Mouse (Mus musculus) cerebellum, postnatal 4 days (tissue): ENCODE measurements around the gene Isl1.

Experiments
- DNase-seq, 2 experiments: peaks; one replicate each; pipeline ENCODE4 v3.0.0; 2022; ENCODE audit warnings: low spot score in 2 of 2, mixed read lengths in 1 of 2

Gene Isl1

GRCm38 (mm10) chr13:116309584-116310462 is at the start of gene Isl1:
Gene Isl1 (minus strand): TSS chr13:116309689.
- no peak for DNase-seq

GRCm38 (mm10) chr13:116335763-116336162 is 26.3 kb upstream of the Isl1 start:
- DNase-seq = no peak

GRCm38 (mm10) chr13:116313636-116314530 is 4.4 kb upstream of the Isl1 start:
- DNase-seq = no peak

GRCm38 (mm10) chr13:116311871-116312720 is 2.6 kb upstream of the Isl1 start:
- DNase-seq = no peak

- no peak for DNase-seq
Measured at GRCm38 (mm10) chr13:116311011-116311410, 1.5 kb upstream of the Isl1 start.

- no peak for DNase-seq
Measured at GRCm38 (mm10) chr13:116310463-116310765, 925 bp upstream of the Isl1 start.

GRCm38 (mm10) chr13:116308933-116309583 is 431 bp downstream of the Isl1 start:
- DNase-seq = no peak

- DNase-seq = no peak
Measured at GRCm38 (mm10) chr13:116308121-116308932, 1.2 kb downstream of the Isl1 start.

- DNase-seq = no peak
Measured at GRCm38 (mm10) chr13:116306591-116306990, 2.9 kb downstream of the Isl1 start.

- DNase-seq = no peak
Measured at GRCm38 (mm10) chr13:116305721-116306120, 3.8 kb downstream of the Isl1 start.

- no peak for DNase-seq
Measured at GRCm38 (mm10) chr13:116304713-116305470, 4.6 kb downstream of the Isl1 start.

- DNase-seq = no peak
Measured at GRCm38 (mm10) chr13:116303766-116304165, 5.7 kb downstream of the Isl1 start.

- DNase-seq = no peak
Measured at GRCm38 (mm10) chr13:116302861-116303260, 6.6 kb downstream of the Isl1 start.

- DNase-seq = no peak
Measured at GRCm38 (mm10) chr13:116301706-116302105, 7.8 kb downstream of the Isl1 start.

- DNase-seq = no peak
Measured at GRCm38 (mm10) chr13:116299241-116299640, 10.2 kb downstream of the Isl1 start.

- DNase-seq = no peak
Measured at GRCm38 (mm10) chr13:116298641-116299170, 10.8 kb downstream of the Isl1 start.

GRCm38 (mm10) chr13:116298001-116298400 is 11.5 kb downstream of the Isl1 start:
- no peak for DNase-seq

- no peak for DNase-seq
Measured at GRCm38 (mm10) chr13:116297048-116297811, 12.3 kb downstream of the Isl1 start.

GRCm38 (mm10) chr13:116295401-116295800 is 14.1 kb downstream of the Isl1 start:
- no peak for DNase-seq
